Mouse (Mus musculus) cerebellum, adult 2 months (tissue): ENCODE measurements around the gene Strn. TPM values are rescaled to one million over a fixed set of nuclear protein-coding genes. Genes with fewer than 3 reads are reported as not detected.
A peak's percentile ranks its signal among the peaks of the same experiment; 100 is the strongest.

Source experiments
- DNase-seq, 2 experiments: peaks; one replicate each; pipeline ENCODE4 v3.0.0; 2021
- H3K27ac ChIP-seq: fragments of 200-500 bp; 2 replicates; pipeline ENCODE4 v1.5.1; 2012; ENCODE audit warnings: low read length, control low read depth, inconsistent platforms; ENCODE audit not compliant: insufficient read depth
- H3K27me3 ChIP-seq: fragments of 200-500 bp; 2 replicates; pipeline ENCODE4 v1.6.1; 2012; ENCODE audit warnings: inconsistent platforms, mild to moderate bottlenecking, low read length, moderate library complexity; ENCODE audit not compliant: control insufficient read depth, insufficient read depth
- H3K4me1 ChIP-seq: fragments of 200-500 bp; 2 replicates; pipeline ENCODE4 v1.6.1; 2011; ENCODE audit warnings: low read length; ENCODE audit not compliant: control insufficient read depth, insufficient read depth
- H3K4me3 ChIP-seq: fragments of 200-500 bp; replicated peaks from 2 replicates; pipeline ENCODE3; 2011; ENCODE audit warnings: mild to moderate bottlenecking, low read depth, low read length, control low read depth; ENCODE audit not compliant: insufficient read depth
- CTCF ChIP-seq: fragments of 200-500 bp; IDR thresholded peaks from 2 replicates; pipeline ENCODE4 v1.5.1; 2011; ENCODE audit warnings: low read depth, mild to moderate bottlenecking, control low read depth, low read length, moderate library complexity, borderline replicate concordance; ENCODE audit not compliant: insufficient read depth
- POLR2A ChIP-seq: fragments of 200-500 bp; IDR thresholded peaks from 2 replicates; pipeline ENCODE4 v1.6.1; 2011; ENCODE audit warnings: low read length, control low read depth, borderline replicate concordance; ENCODE audit not compliant: insufficient read depth
- WGBS: fragments of 180-500 bp; shearing (Covaris S2); methylation state at CpG from one replicate; pipeline ENCODE4 v1.1.7; 2018; 5-methylcytosine and 5-hydroxymethylcytosine counted together
- polyA plus RNA-seq: library from polyadenylated mRNA; depleted of rRNA; stranded (reverse); fragments of >200 nt; gene quantifications from 2 replicates; pipeline ENCODE4 v1.2.3, GENCODE M21; 2012

The Strn gene
- polyA plus RNA-seq, 1 experiment, result 25.0 TPM

- peaks cover 11% of the 10 kb centered on the region; the same call in 1 of the 2 replicates for H3K4me1 ChIP-seq
- peak overlapping the region; percentile 92 for H3K4me3 ChIP-seq
- no peaks in the 10 kb centered on the region for H3K27me3 ChIP-seq
- under 1% methylated on average over 33 of the region's 39 CpGs for WGBS
- TF ChIP-seq POLR2A, result no peak
- no peak for TF ChIP-seq CTCF
- H3K27ac ChIP-seq, result peak overlapping the region; percentile 85
- DNase-seq, result peak; percentile 47 to 52
Observed at GRCm38 (mm10) chr17:78735731-78736472, 1.1 kb downstream of the Strn start.

- H3K4me1 ChIP-seq, result peaks cover 11% of the 10 kb centered on the region; the same call in 1 of the 2 replicates
- H3K4me3 ChIP-seq, result peak overlapping the region; percentile 29
- no peak for DNase-seq
- no peaks in the 10 kb centered on the region for H3K27me3 ChIP-seq
- no peak overlapping the region for H3K27ac ChIP-seq
- WGBS, result 65% methylated on average over 10 of the region's 10 CpGs
- TF ChIP-seq POLR2A (no peak), CTCF (no peak)
Observed at GRCm38 (mm10) chr17:78734806-78735205, 2.2 kb downstream of the Strn start.

DNA sequence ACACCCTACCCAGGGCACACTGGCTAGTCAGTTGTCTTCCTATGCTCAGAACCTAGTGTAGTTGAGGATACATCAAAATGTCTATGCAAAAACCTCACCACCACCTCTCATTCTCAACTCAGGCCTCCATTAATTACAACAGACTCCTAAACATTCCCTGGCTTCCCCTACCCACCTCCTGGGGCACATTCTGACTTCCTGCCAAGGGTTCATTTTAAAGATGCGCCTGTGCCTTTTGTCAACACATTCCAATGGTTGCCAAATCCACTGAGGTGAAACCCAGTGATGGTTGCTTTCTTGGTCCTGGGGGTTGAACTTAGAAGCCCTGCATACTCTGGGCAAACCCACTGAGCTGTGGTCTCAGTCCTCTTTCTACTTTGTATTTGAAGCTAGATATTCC is 4.9 kb downstream of the Strn start:
- DNase-seq, result peak; percentile 41 to 53
- H3K27me3 ChIP-seq, result no peaks in the 10 kb centered on the region
- 11% methylated on average over 1 of the region's 1 CpGs for WGBS
- H3K4me3 ChIP-seq, result no peak overlapping the region
- no peak for TF ChIP-seq POLR2A
- TF ChIP-seq CTCF, result no peak
- H3K27ac ChIP-seq, result no peak overlapping the region
- peaks cover 11% of the 10 kb centered on the region; the same call in 1 of the 2 replicates for H3K4me1 ChIP-seq

- Histone ChIP-seq H3K4me3 (no peak overlapping the region), H3K27ac (no peak overlapping the region), H3K27me3 (no peaks in the 10 kb centered on the region), H3K4me1 (peaks cover 9% of the 10 kb centered on the region; the same call in 1 of the 2 replicates)
- WGBS, result 42% methylated on average over 14 of the region's 14 CpGs
- TF ChIP-seq POLR2A (no peak), CTCF (no peak)
- DNase-seq, result peak; percentile 17 to 18
Observed at GRCm38 (mm10) chr17:78726746-78727449, 10.1 kb downstream of the Strn start.

DNA sequence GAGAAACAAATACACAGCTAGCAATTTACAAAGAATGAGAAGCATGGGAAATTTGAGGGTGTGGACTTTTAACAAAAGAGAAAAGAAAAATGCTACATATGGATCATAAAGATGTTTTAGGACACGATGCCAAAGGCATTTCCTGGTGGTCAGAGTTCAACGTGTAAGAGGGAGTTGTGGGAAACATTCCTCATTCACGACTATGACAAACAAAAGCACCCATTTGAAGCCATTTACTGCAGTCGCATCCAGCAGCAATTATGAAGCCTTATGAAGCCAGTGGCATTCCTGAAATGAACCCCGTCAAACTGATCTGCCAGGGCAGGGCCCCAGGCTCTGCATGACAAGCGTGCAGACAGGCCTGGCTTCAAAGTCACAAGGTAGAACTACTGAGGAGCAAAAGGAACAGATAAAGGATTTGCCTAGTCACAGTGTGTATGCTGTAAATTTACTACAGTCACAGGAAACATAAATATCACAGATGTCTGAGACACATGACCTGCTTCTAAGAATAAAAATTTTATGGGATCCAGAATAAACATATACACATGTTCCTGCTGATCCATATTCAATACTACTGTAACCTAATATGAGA is 12.4 kb downstream of the Strn start:
- WGBS, result 50% methylated on average over 6 of the region's 6 CpGs
- Histone ChIP-seq H3K27ac (no peak overlapping the region), H3K27me3 (no peaks in the 10 kb centered on the region), H3K4me1 (peaks cover 4% of the 10 kb centered on the region; the same call in 1 of the 2 replicates), H3K4me3 (no peak overlapping the region)
- DNase-seq, result no peak
- TF ChIP-seq CTCF (no peak), POLR2A (no peak)

DNA sequence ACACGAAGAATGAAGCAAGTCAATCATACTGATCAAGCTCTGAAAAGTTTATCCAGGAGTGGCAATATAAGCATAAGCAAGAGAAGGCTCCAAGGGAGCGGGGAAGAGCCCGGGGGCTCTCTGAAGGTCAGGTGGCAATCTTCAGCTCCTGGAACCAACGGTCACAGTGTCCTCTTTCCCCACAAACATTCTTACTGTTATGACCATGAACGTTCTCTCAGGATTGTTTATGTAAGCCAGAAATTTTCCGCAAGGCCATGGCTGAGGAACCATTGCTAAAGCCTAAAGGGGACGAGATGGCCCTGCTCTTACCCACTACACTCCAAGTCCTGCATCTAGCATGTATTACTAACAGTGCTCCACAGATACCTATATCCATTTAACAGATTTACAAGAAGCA is 15.3 kb downstream of the Strn start:
- Histone ChIP-seq H3K4me3 (no peak overlapping the region), H3K27me3 (no peaks in the 10 kb centered on the region), H3K27ac (no peak overlapping the region), H3K4me1 (peaks cover 1% of the 10 kb centered on the region)
- WGBS, result 95% methylated on average over 7 of the region's 7 CpGs
- no peak for DNase-seq
- TF ChIP-seq CTCF (no peak), POLR2A (no peak)

DNA sequence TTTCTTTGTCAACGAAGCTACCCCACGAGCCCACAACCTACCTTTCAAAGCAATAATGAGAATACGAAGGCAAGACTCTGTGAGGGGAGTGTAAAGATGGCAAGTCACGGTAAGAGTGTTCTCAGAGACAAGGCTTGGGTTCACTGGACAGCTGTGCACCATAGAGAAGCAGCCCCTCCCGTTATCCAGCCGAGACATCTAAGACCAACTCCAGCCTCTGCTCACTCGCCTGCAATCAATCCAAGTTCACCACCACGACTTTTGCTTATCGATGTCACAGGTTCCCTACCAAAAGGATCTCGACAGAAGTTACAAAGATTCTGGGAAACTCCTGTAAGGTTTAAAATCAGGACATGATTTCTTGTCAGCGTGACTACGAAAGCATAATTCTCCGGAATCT is 17.9 kb downstream of the Strn start:
- DNase-seq, result no peak
- H3K27me3 ChIP-seq, result no peaks in the 10 kb centered on the region
- WGBS, result 97% methylated on average over 13 of the region's 13 CpGs
- H3K27ac ChIP-seq, result no peak overlapping the region
- TF ChIP-seq POLR2A (no peak), CTCF (no peak)
- H3K4me3 ChIP-seq, result no peak overlapping the region
- H3K4me1 ChIP-seq, result no peaks in the 10 kb centered on the region; the same call in 1 of the 2 replicates
